In the genomic region with DNA sequence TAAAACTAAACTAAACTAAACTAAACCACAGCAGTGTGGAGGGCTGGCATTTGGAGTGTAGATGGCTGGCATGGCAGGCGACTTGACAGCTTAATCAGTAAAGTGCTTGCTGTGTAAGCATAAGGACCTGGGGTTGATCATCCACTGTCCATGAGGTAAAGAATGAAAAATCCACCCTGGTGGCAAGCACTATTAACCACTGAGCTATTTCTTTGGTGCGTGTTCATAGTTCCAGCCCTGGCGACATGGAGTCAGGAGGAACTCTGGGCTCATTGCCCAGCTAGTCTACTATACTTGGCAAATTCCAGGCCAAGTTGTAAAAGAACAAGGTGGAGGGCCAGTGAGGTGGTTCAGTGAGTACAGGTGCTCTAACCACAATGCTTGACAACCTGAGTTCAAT, we compare ENCODE assay signal across 36 mouse cellular contexts. TPM values are rescaled to one million over a fixed set of nuclear protein-coding genes. Genes with fewer than 3 reads are reported as not detected.
DNase-seq lines count a peak whose midpoint lies in the region; ATAC-seq lines count a peak whose summit lies in the region.
"Had no signal": no experiment of that assay in that cellular context is flagged by ENCODE, and none has a peak within 500 bp of the region (broad histone marks: within the 10 kb centered on the region; RNA-seq: fewer than 3 reads in every experiment).

No protein-coding gene starts in this region.

- H3K27me3 ChIP-seq in kidney, embryonic 15.5 days = no peaks in the 10 kb centered on the region
- H3K27me3 ChIP-seq: embryonic facial prominence, embryonic 15.5 days; forebrain, embryonic 12.5 days; heart, embryonic 15.5 days; hindbrain, embryonic 15.5 days; lung, embryonic 15.5 days; neural tube, embryonic 12.5 days had no signal

- H3K9me3 ChIP-seq in kidney, embryonic 15.5 days (replicated peaks) = no peaks in the 10 kb centered on the region
- H3K9me3 ChIP-seq: embryonic facial prominence, embryonic 10.5 days; embryonic facial prominence, embryonic 15.5 days; forebrain, embryonic 12.5 days; heart, embryonic 15.5 days; hindbrain, embryonic 10.5 days; hindbrain, embryonic 15.5 days; lung, embryonic 15.5 days; midbrain, embryonic 10.5 days; neural tube, embryonic 12.5 days had no signal

- DNase-seq in heart, postnatal 10 days = peak; percentile 37 to 39
- no peak for DNase-seq in heart, postnatal 36 days
- peak; percentile 65 to 71 for DNase-seq in kidney, adult 8-10 months
- peak; percentile 80 for DNase-seq in kidney, adult 9 months
- DNase-seq in kidney, postnatal 36 days = peak; percentile 75 to 78
- DNase-seq in testis, postnatal 14 days (ENCODE audit: low spot score) = no peak
- DNase-seq: adrenal gland, adult 8-10 months; B cell, adult 2 months; cerebellum, adult 2 months; cerebellum, postnatal 25 days; gastrocnemius, postnatal 14 days; layer of hippocampus, adult 9-11 months; right cerebral cortex, postnatal 4 days; thymus, adult 2 months; thymus, postnatal 36 days had no signal

- no peak for ATAC-seq in kidney, embryonic 15.5 days (replicated peaks; ENCODE audit: low FRiP score)
- ATAC-seq: activated CD4-positive, CD25-positive, alpha-beta regulatory T cell, adult 4 months; inflammation-experienced regulatory T-cells, adult 6 months; midbrain, embryonic 16.5 days had no signal

- WGBS in kidney, embryonic 15.5 days = 88% methylated on average over 3 of the region's 3 CpGs

- H3K4me2 ChIP-seq in kidney, embryonic 15.5 days = no peak overlapping the region
- H3K4me2 ChIP-seq: embryonic facial prominence, embryonic 15.5 days; forebrain, embryonic 12.5 days; heart, embryonic 15.5 days; hindbrain, embryonic 15.5 days; liver, embryonic 11.5 days; lung, embryonic 15.5 days; neural tube, embryonic 12.5 days had no signal

- H3K27ac ChIP-seq in kidney, embryonic 15.5 days = no peak overlapping the region
- H3K27ac ChIP-seq: embryonic facial prominence, embryonic 10.5 days; embryonic facial prominence, embryonic 15.5 days; forebrain, embryonic 12.5 days; heart, embryonic 15.5 days; hindbrain, embryonic 10.5 days; hindbrain, embryonic 15.5 days; lung, embryonic 15.5 days; midbrain, embryonic 10.5 days; neural tube, embryonic 12.5 days; stomach, postnatal 0 days had no signal

- no peak overlapping the region for H3K4me3 ChIP-seq in kidney, embryonic 15.5 days (replicated peaks)
- H3K4me3 ChIP-seq: embryonic facial prominence, embryonic 10.5 days; embryonic facial prominence, embryonic 15.5 days; forebrain, embryonic 12.5 days; heart, embryonic 15.5 days; hindbrain, embryonic 10.5 days; hindbrain, embryonic 15.5 days; lung, embryonic 15.5 days; midbrain, embryonic 10.5 days; neural tube, embryonic 12.5 days had no signal

- no peaks in the 10 kb centered on the region for H3K36me3 ChIP-seq in kidney, embryonic 15.5 days
- H3K36me3 ChIP-seq: embryonic facial prominence, embryonic 10.5 days; embryonic facial prominence, embryonic 15.5 days; forebrain, embryonic 12.5 days; heart, embryonic 15.5 days; hindbrain, embryonic 10.5 days; hindbrain, embryonic 15.5 days; lung, embryonic 15.5 days; midbrain, embryonic 10.5 days; neural tube, embryonic 12.5 days had no signal

- intact Hi-C loops in heart, postnatal 10 days (cut with DNase I) = no loop called here
- intact Hi-C loops in heart, postnatal 36 days (cut with DNase I) = no loop called here

- no peak overlapping the region for H3K9ac ChIP-seq in kidney, embryonic 15.5 days
- H3K9ac ChIP-seq: embryonic facial prominence, embryonic 15.5 days; forebrain, embryonic 12.5 days; heart, embryonic 15.5 days; hindbrain, embryonic 15.5 days; lung, embryonic 15.5 days; neural tube, embryonic 12.5 days had no signal

- H3K4me1 ChIP-seq in kidney, embryonic 15.5 days = no peaks in the 10 kb centered on the region
- H3K4me1 ChIP-seq: embryonic facial prominence, embryonic 10.5 days; embryonic facial prominence, embryonic 15.5 days; forebrain, embryonic 12.5 days; heart, embryonic 15.5 days; hindbrain, embryonic 10.5 days; hindbrain, embryonic 15.5 days; lung, embryonic 15.5 days; midbrain, embryonic 10.5 days; neural tube, embryonic 12.5 days had no signal

RNA-seq across cellular contexts. Expression of gene Tnfsf14, which starts 14.0 kb away (rescaled TPM):
- not detected for total RNA-seq in heart, postnatal 10 days (2021)
- not detected for total RNA-seq in heart, postnatal 36 days (2021)
- polyA plus RNA-seq in kidney, embryonic 15.5 days (2015; fragmentation: Nextera tagmentation; extraction: Ambion mirVana) = 0.08 TPM in 1 of 2 replicates, not detected in the other
- total RNA-seq: gastrocnemius, postnatal 14 days; left cerebral cortex, postnatal 14 days had no signal
- polyA plus RNA-seq: cerebellum, adult 2 months; embryonic facial prominence, embryonic 10.5 days; heart, embryonic 15.5 days; midbrain, embryonic 16.5 days; stomach, postnatal 0 days had no signal

RNA-seq across cellular contexts. Expression of gene C3, which starts 20.0 kb away (rescaled TPM):
- total RNA-seq in heart, postnatal 10 days (2021) = 10 to 100 TPM; 42.3 to 66.3 TPM
- 10 to 100 TPM; 96.2 to 97.5 TPM for total RNA-seq in heart, postnatal 36 days (2021)
- polyA plus RNA-seq in kidney, embryonic 15.5 days (2015; fragmentation: Nextera tagmentation; extraction: Ambion mirVana) = 2.3 and 5.4 TPM in 2 replicates
- polyA plus RNA-seq: midbrain, embryonic 10.5 days had no signal

RNA-seq across cellular contexts. Expression of gene Gpr108, which starts 40.3 kb away (rescaled TPM):
- total RNA-seq in heart, postnatal 10 days (2021) = 10 to 100 TPM; 26.5 TPM
- 10 to 100 TPM; 32.0 to 32.1 TPM for total RNA-seq in heart, postnatal 36 days (2021)
- polyA plus RNA-seq in kidney, embryonic 15.5 days (2015; fragmentation: Nextera tagmentation; extraction: Ambion mirVana) = 35.6 and 39.5 TPM in 2 replicates

RNA-seq across cellular contexts. Expression of gene Trip10, which starts 41.3 kb away (rescaled TPM):
- total RNA-seq in heart, postnatal 10 days (2021) = 10 to 100 TPM; 57.8 to 72.1 TPM
- total RNA-seq in heart, postnatal 36 days (2021) = 100 to 1,000 TPM; 113 to 124 TPM
- polyA plus RNA-seq in kidney, embryonic 15.5 days (2015; fragmentation: Nextera tagmentation; extraction: Ambion mirVana) = 44.5 and 47.5 TPM in 2 replicates

RNA-seq across cellular contexts. Expression of gene Cd70, which starts 58.4 kb away (rescaled TPM):
- not detected for total RNA-seq in heart, postnatal 10 days (2021)
- not detected for total RNA-seq in heart, postnatal 36 days (2021)
- 0.38 TPM in 1 of 2 replicates, not detected in the other for polyA plus RNA-seq in kidney, embryonic 15.5 days (2015; fragmentation: Nextera tagmentation; extraction: Ambion mirVana)
- total RNA-seq: adrenal gland, adult 8-10 months; adrenal gland, postnatal 4 days; gastrocnemius, postnatal 14 days; granulocyte monocyte progenitor cell, adult 5-6 weeks; left cerebral cortex, postnatal 14 days; megakaryocyte progenitor cell, adult 5-6 weeks had no signal
- polyA plus RNA-seq: embryonic facial prominence, embryonic 10.5 days; embryonic facial prominence, embryonic 15.5 days; forebrain, embryonic 12.5 days; heart, embryonic 15.5 days; limb, embryonic 11.5 days; liver, embryonic 11.5 days; liver, embryonic 16.5 days; lung, embryonic 15.5 days; midbrain, embryonic 10.5 days; neural tube, embryonic 12.5 days had no signal

Comparison
In these comparisons a context has a peak if more than half of its experiments do, and no peak if none do; other contexts are left out.
1. DNase-seq: peak in heart, postnatal 10 days (2 of 2), kidney, adult 8-10 months (2 of 2), kidney, adult 9 months (single experiment) and kidney, postnatal 36 days (2 of 2); none in heart, postnatal 36 days (0 of 2) and testis, postnatal 14 days (single experiment).